Comparison of ENCODE assay signal across 8 mouse cellular contexts in genomic region chr14:8665636-8666411, GRCm38 (mm10). TPM values are rescaled to one million over a fixed set of nuclear protein-coding genes. Genes with fewer than 3 reads are reported as not detected.
DNase-seq lines count a peak whose midpoint lies in the region; TF ChIP-seq lines count a peak whose summit lies in the region.

Gene 4930452B06Rik, minus strand, starts transcription at chr14:8666240.

- no peaks in the 10 kb centered on the region for H3K4me1 ChIP-seq in cerebellum, adult 2 months (ENCODE audit: control insufficient read depth, insufficient read depth, low read length)
- H3K4me1 ChIP-seq in hindbrain, embryonic 10.5 days (replicated peaks), result peaks cover 14% of the 10 kb centered on the region
- no peaks in the 10 kb centered on the region; the same call in 1 of the 2 replicates for H3K4me1 ChIP-seq in lung, adult 2 months (ENCODE audit: control insufficient read depth, insufficient read depth, low read length)

- TF ChIP-seq CTCF in cerebellum, adult 2 months (IDR thresholded peaks at IDR 0.05; ENCODE audit: borderline replicate concordance, insufficient read depth, low read depth, low read length), result no peak
- TF ChIP-seq CTCF in lung, adult 2 months (IDR thresholded peaks at IDR 0.05; ENCODE audit: insufficient read depth, low read length), result no peak

- H3K27me3 ChIP-seq in cerebellum, adult 2 months (ENCODE audit: control insufficient read depth, insufficient read depth, low read length), result no peaks in the 10 kb centered on the region
- no peaks in the 10 kb centered on the region; the same call in 1 of the 2 replicates for H3K27me3 ChIP-seq in hindbrain, embryonic 10.5 days (ENCODE audit: insufficient read depth, poor library complexity, severe bottlenecking)

- no peaks in the 10 kb centered on the region for H3K36me3 ChIP-seq in hindbrain, embryonic 10.5 days

- no peaks in the 10 kb centered on the region for H3K9me3 ChIP-seq in hindbrain, embryonic 10.5 days

- TF ChIP-seq POLR2A in cerebellum, adult 2 months (IDR thresholded peaks at IDR 0.05; ENCODE audit: borderline replicate concordance, insufficient read depth, low read length), result no peak
- TF ChIP-seq POLR2A in lung, adult 2 months (IDR thresholded peaks at IDR 0.05; ENCODE audit: borderline replicate concordance, extremely low read depth, low read depth, low read length), result no peak

- no peak within 1 kb of the TSS for H3K27ac ChIP-seq in cerebellum, adult 2 months (ENCODE audit: insufficient read depth, low read length)
- H3K27ac ChIP-seq in hindbrain, embryonic 10.5 days, result peak within 1 kb of the TSS; percentile 91

- H3K4me3 ChIP-seq in cerebellum, adult 2 months (replicated peaks; ENCODE audit: insufficient read depth, low read depth, low read length), result peak within 1 kb of the TSS; percentile 57
- peak within 1 kb of the TSS; percentile 81 for H3K4me3 ChIP-seq in hindbrain, embryonic 10.5 days
- H3K4me3 ChIP-seq in lung, adult 2 months (replicated peaks; ENCODE audit: extremely low read depth, low read depth, low read length), result peak within 1 kb of the TSS; percentile 25

- DNase-seq in ES-CJ7 (ENCODE audit: low read depth, low spot score), result peak; percentile 94
- DNase-seq in cerebellum, adult 2 months, result peak; percentile 61 to 70
- peak; percentile 89 for DNase-seq in forelimb bud, embryonic 11.5 days (ENCODE audit: low read depth, low spot score)
- DNase-seq in hindbrain, embryonic 10.5 days (ENCODE audit: low spot score), result peak; percentile 89
- peak; percentile 18 for DNase-seq in layer of hippocampus, adult 9-10 months (ENCODE audit: low spot score)
- peak; percentile 43 for DNase-seq in lung, adult 2 months
- DNase-seq in retina, adult 2 months (ENCODE audit: low read depth, low spot score), result peak; percentile 16
- peak; percentile 87 for DNase-seq in thymus, postnatal 4 days

- under 1% methylated on average over 45 of the region's 45 CpGs for WGBS in cerebellum, adult 2 months
- 1% methylated on average over 43 of the region's 45 CpGs for WGBS in hindbrain, embryonic 10.5 days
- 2% methylated on average over 45 of the region's 45 CpGs for WGBS in lung, adult 2 months

RNA-seq across cellular contexts. Expression of gene 4930452B06Rik, which starts in this region (rescaled TPM):
- polyA plus RNA-seq in cerebellum, adult 2 months (2012; rRNA removed), result 1.9 and 2.3 TPM in 2 replicates
- 10.8 and 10.9 TPM in 2 replicates for polyA plus RNA-seq in hindbrain, embryonic 10.5 days (2016; fragmentation: Nextera tagmentation; extraction: Ambion mirVana)
- 1.1 and 1.7 TPM in 2 replicates for polyA plus RNA-seq in lung, adult 2 months (2012; rRNA removed)

Comparison
In these comparisons a context has a peak if more than half of its experiments do, and no peak if none do; other contexts are left out.
1. DNase-seq: peak in every context shown above with its lines; median percentile 94 in ES-CJ7; 89 in forelimb bud, embryonic 11.5 days; 89 in hindbrain, embryonic 10.5 days; 87 in thymus, postnatal 4 days; 66 in cerebellum, adult 2 months; 43 in lung, adult 2 months; 18 in layer of hippocampus, adult 9-10 months; 16 in retina, adult 2 months.
2. H3K4me3 ChIP-seq: peak in every context shown above with its lines; median percentile 81 in hindbrain, embryonic 10.5 days; 57 in cerebellum, adult 2 months; 25 in lung, adult 2 months.